Mouse (Mus musculus) brain, embryonic 18.5 days (tissue): ENCODE results near the gene Tgm2.

ENCODE experiments used
- DNase-seq: peaks from one replicate; pipeline ENCODE4 v3.0.0-alpha.2; 2012; ENCODE audit warnings: low read depth, low spot score

Gene Tgm2

GRCm38 (mm10) chr2:158115838-158116453, 30.3 kb downstream of the Tgm2 start:
- DNase-seq: no peak

GRCm38 (mm10) chr2:158114931-158115330, 31.3 kb downstream of the Tgm2 start:
- no peak for DNase-seq

- DNase-seq: no peak
These were observed 32.5 kb downstream of the Tgm2 start for GRCm38 (mm10) chr2:158113591-158114257.

DNA sequence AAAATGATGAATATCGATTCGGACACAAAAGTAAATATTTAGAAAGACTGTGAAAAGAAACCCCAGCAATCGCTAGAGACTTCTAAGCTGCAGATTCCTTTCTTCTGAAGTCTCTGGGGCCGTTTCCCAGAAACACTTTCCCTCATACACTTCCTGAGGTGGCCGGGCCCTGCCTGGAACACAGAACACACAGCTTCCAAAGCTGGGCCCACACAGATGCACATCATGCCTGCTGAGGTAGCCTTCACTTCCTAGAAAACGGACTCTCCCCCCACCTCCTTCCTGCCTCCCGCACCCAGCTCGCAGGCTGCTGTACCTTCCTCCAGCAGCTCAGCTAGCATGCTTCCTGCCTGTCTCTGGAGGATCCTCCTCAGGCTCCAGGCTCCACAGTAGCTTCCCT, 36.7 kb downstream of the Tgm2 start:
- DNase-seq: no peak

- DNase-seq: peak; percentile 24
These were observed 39.2 kb downstream of the Tgm2 start for GRCm38 (mm10) chr2:158106947-158107587.

GRCm38 (mm10) chr2:158105605-158106004, 40.6 kb downstream of the Tgm2 start:
- no peak for DNase-seq

GRCm38 (mm10) chr2:158104966-158105365, 41.3 kb downstream of the Tgm2 start:
- DNase-seq: no peak

- no peak for DNase-seq
These were observed 44.5 kb downstream of the Tgm2 start for GRCm38 (mm10) chr2:158101768-158102167.

GRCm38 (mm10) chr2:158099537-158099936, 46.7 kb downstream of the Tgm2 start:
- DNase-seq: no peak

GRCm38 (mm10) chr2:158098730-158099129, 47.5 kb downstream of the Tgm2 start:
- no peak for DNase-seq

- no peak for DNase-seq
These were observed 49.2 kb downstream of the Tgm2 start for GRCm38 (mm10) chr2:158097071-158097470.

- no peak for DNase-seq
These were observed 51.4 kb downstream of the Tgm2 start for GRCm38 (mm10) chr2:158094846-158095245.

DNA sequence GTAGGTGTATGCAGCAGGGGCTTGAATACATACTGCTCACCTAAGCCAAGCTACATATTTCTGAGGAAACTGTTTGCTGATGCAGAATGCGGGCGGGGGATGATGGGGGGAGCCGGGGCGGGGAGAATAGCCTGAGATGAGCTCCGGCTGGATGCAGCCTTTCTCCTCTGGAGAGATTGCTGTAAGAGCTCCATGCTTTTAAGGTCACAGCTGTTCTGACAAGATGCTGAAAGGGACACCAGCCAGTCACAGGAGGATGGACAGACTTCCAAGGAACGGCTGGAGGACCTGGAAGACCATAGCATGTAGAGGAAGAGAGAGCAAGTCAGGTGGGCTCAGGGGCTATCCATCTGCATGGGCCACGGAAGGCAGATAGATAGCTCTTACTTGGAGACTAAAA, 51.9 kb downstream of the Tgm2 start:
- no peak for DNase-seq

- DNase-seq: no peak
These were observed 52.9 kb downstream of the Tgm2 start for GRCm38 (mm10) chr2:158093345-158093744.

DNA sequence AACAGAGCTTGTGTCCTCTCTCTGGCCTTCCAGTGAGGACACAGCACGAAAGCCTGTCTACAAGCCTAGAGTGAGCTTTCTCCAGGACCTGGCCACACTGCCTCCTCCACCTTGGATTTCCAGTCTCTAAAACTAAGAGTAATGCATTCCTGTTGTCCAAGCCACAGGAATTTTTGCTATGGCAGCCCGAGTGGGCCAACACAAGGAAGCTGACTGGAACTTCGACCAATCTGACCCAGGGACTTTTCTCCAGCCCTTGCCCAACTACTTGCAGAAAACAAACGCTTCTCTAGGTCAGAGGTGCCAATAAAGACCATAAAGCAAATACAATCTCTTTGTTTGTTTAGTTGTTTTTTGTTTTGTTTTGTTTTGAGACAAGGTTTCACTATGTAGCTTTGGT, 56.1 kb downstream of the Tgm2 start:
- no peak for DNase-seq

DNA sequence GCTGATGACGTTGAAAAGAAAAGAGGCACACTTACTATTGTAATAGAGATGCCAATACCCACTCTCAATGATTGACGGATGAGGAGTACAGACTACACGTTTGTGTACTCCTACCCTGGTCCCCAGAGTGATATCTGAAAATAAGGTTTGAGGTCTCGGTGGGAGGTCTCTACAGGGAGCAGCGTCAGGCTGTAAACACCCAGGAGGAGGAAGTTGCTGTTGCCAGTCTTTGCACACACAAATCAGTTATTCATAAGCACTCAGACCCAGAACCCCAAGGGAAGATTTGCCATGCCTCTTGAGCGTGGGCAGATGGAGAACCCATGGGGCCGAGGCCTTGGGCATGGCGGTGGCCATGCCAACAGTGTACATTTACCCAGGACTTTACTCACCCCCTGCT, 61.8 kb downstream of the Tgm2 start:
- DNase-seq: no peak

DNA sequence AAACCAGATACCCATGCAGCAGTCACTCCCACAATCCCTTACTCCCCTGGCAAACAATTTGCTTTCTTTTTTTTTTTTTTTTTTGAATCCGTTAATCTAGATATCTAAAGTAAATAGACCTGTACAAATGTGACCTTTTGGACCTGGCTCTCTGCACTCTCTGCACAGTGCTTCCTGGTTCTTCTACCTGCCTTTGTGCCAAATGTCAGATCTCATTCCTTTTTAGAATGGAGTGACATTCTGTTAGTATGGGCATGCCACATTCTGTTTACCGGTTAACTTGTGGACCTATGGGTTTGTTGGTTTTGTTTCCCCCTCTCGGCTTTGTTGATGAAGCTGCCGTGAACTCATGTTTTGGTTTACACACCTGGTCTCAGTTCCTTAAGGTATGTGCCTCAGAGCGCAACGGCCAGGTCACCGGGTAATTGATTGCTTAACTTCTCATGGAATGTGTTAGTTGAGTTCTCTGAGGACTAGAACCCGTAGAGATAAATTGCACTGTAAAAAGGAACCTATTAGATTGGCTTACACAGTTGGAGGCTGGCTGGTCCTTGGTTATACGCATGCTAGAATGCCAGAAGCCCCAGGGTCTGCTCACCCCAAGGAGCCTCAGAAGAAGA, 65.5 kb downstream of the Tgm2 start:
- no peak for DNase-seq

- DNase-seq: no peak
These were observed 66.3 kb downstream of the Tgm2 start for GRCm38 (mm10) chr2:158079843-158080395.

DNA sequence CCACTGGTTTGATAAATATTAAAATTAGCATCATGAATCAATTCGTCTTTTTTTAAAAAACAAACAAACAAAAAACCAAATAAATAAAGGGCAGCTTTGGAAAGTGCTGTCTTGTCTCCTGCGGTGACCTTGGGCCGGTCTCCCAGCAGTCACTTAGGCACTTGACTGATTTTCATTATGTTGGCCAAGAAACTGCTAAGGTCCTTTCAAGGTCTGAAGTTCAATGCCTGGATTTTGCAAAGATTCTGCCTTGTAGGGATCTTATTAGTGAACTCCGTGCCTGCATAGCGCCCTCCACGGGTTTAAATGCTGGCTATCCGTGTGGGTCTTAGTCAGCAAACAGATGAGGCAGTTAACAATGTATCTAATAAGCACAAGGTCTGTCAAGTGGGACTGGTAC, 67.3 kb downstream of the Tgm2 start:
- DNase-seq: no peak

GRCm38 (mm10) chr2:158077981-158078380, 68.3 kb downstream of the Tgm2 start:
- DNase-seq: no peak

- DNase-seq: no peak
These were observed 69.5 kb downstream of the Tgm2 start for GRCm38 (mm10) chr2:158076690-158077089.

- no peak for DNase-seq
These were observed 71.4 kb downstream of the Tgm2 start for GRCm38 (mm10) chr2:158074835-158075234.
